Mouse (Mus musculus): ENCODE measurements at regions not wholly inside any gene's neighbourhood (a gene's known extent, or its start where the extent isn't known, plus 50 kb on each side); places are given as distances from the start of the nearest gene placed in this dataset.

DNA sequence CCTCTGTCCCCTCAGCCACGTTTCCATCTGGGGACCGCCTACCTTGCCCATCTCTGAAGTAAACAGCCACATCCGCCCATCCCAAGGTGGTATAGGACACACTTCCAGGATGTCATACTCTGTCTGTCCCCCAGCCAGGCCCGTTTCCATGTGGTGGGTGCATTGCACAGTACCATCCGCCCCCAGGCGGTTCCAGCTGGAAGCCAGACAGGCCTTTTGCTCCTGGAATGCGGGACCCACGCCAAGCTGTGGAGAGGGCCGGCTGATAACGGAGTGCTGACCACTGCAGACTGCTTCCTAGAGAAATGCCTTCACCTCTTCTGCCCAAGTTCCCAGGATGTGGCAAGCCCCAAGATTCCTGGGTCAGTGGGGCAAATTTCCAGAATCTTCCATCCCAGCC lies 65.1 kb upstream of the Ptpn1 start:
- Histone ChIP-seq H3K27me3 (replicated peaks) (peaks cover 96% of the 10 kb centered on the region), H3K4me2 (ENCODE audit: insufficient read depth, low read depth, poor library complexity, severe bottlenecking) (no peak overlapping the region), H3K27ac (ENCODE audit: insufficient read depth, low read depth) (no peak overlapping the region), H3K4me3 (replicated peaks in 1 of 3; ENCODE audit: low read depth in 2 of 3, low read length in 2 of 3, poor library complexity in 1 of 3) (no peak overlapping the region), H3K79me2 (replicated peaks; ENCODE audit: control insufficient read depth, extremely low read depth, insufficient read depth, poor library complexity, severe bottlenecking) (no peaks in the 10 kb centered on the region), H3K9me3 (replicated peaks; ENCODE audit: low read length) (peaks cover 4% of the 10 kb centered on the region), H3K36me3 (replicated peaks in 1 of 2; ENCODE audit: control insufficient read depth in 1 of 2, insufficient read depth in 1 of 2, low read length in 1 of 2) (no peaks in the 10 kb centered on the region), H3K9ac (ENCODE audit: insufficient read depth, low read depth) (no peak overlapping the region), H3K4me1 (ENCODE audit: control insufficient read depth in 1 of 2, insufficient read depth in 2 of 2) (no peaks in the 10 kb centered on the region)
- in situ Hi-C loops (cut with MboI; ENCODE audit: low pct_ligation_motif_present, low pct_unique_long_range_greater_than_20kb, low sequenced_read_pairs) (no loop called here), dilution Hi-C loops (cut with MboI; ENCODE audit: extremely low pct_ligation_motif_present, extremely low pct_unique_long_range_greater_than_20kb, low sequenced_read_pairs) (no loop called here)
- DNase-seq (ENCODE audit: extremely low read depth): no peak
- no peak for TF ChIP-seq EP300 (IDR thresholded peaks at IDR 0.05; ENCODE audit: low read length)
- no peak for TF ChIP-seq ZMIZ1 (IDR thresholded peaks at IDR 0.05; ENCODE audit: low read depth, low read length)
- no peak for TF ChIP-seq RCOR1 (conservative IDR thresholded peaks at IDR 0.05; ENCODE audit: low read depth, low read length)
- no peak for TF ChIP-seq GABPA (IDR thresholded peaks at IDR 0.05; ENCODE audit: insufficient replicate concordance, low read depth, low read length)
- TF ChIP-seq MYC (IDR thresholded peaks at IDR 0.05; ENCODE audit: low read depth, low read length): no peak
- no peak for TF ChIP-seq CHD2 (IDR thresholded peaks at IDR 0.05; ENCODE audit: low read length)
- no peak for TF ChIP-seq UBTF (IDR thresholded peaks at IDR 0.05; ENCODE audit: low read depth, low read length)
- no peak for TF ChIP-seq JUND (conservative IDR thresholded peaks at IDR 0.05; ENCODE audit: low read depth, low read length)
- TF ChIP-seq KAT2A (IDR thresholded peaks at IDR 0.05; ENCODE audit: insufficient replicate concordance, low read length): no peak
- no peak for TF ChIP-seq CTCF (conservative IDR thresholded peaks at IDR 0.05 in 1 of 2, IDR thresholded peaks at IDR 0.05 in 1 of 2; ENCODE audit: low read depth in 2 of 2, low read length in 2 of 2)
- no peak for TF ChIP-seq TCF12 (IDR thresholded peaks at IDR 0.05; ENCODE audit: low read depth, low read length)
- no peak for TF ChIP-seq USF1 (IDR thresholded peaks at IDR 0.05; ENCODE audit: low read depth, low read length)
- TF ChIP-seq MAFK (IDR thresholded peaks at IDR 0.05; ENCODE audit: insufficient replicate concordance, low read length): no peak
- no peak for TF ChIP-seq SIN3A (IDR thresholded peaks at IDR 0.05; ENCODE audit: low read length)

DNA sequence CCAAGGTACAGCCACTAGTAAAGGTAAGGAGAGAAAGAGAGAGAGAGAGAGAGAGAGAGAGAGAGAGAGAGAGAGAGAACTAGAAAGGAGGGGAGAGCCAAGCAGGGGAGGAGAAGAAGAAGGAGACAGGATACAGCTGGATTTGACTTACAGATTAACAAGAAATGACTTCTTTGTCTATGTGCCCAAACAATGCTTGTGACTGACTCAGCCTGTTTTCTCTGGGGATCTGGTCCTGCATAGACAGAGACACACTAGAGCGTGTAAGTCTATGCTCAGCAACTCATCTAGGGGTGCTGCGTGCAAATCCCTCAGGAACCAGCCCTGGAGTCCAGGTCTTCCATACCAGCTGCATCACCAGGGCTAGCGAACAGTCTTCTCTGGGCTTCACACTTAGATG lies 66.3 kb upstream of the Ptpn1 start:
- in situ Hi-C loops (cut with MboI; ENCODE audit: low pct_ligation_motif_present, low pct_unique_long_range_greater_than_20kb, low sequenced_read_pairs) (no loop called here), dilution Hi-C loops (cut with MboI; ENCODE audit: extremely low pct_ligation_motif_present, extremely low pct_unique_long_range_greater_than_20kb, low sequenced_read_pairs) (no loop called here)
- DNase-seq (ENCODE audit: extremely low read depth): no peak
- no peak overlapping the region for H3K4me2 ChIP-seq (ENCODE audit: insufficient read depth, low read depth, poor library complexity, severe bottlenecking)
- no peaks in the 10 kb centered on the region for H3K36me3 ChIP-seq (replicated peaks in 1 of 2; ENCODE audit: control insufficient read depth in 1 of 2, insufficient read depth in 1 of 2, low read length in 1 of 2)
- no peak overlapping the region for H3K27ac ChIP-seq (ENCODE audit: insufficient read depth, low read depth)
- peaks cover 96% of the 10 kb centered on the region for H3K27me3 ChIP-seq (replicated peaks)
- H3K9ac ChIP-seq (ENCODE audit: insufficient read depth, low read depth): no peak overlapping the region
- H3K4me3 ChIP-seq (replicated peaks in 1 of 3; ENCODE audit: low read depth in 2 of 3, low read length in 2 of 3, poor library complexity in 1 of 3): no peak overlapping the region
- no peaks in the 10 kb centered on the region for H3K79me2 ChIP-seq (replicated peaks; ENCODE audit: control insufficient read depth, extremely low read depth, insufficient read depth, poor library complexity, severe bottlenecking)
- H3K4me1 ChIP-seq (ENCODE audit: control insufficient read depth in 1 of 2, insufficient read depth in 2 of 2): no peaks in the 10 kb centered on the region
- TF ChIP-seq JUN (IDR thresholded peaks at IDR 0.05; ENCODE audit: insufficient read depth, low read depth, low read length): no peak
- TF ChIP-seq TCF12 (IDR thresholded peaks at IDR 0.05; ENCODE audit: low read depth, low read length): no peak
- TF ChIP-seq RAD21 (IDR thresholded peaks at IDR 0.05; ENCODE audit: low read depth, low read length): no peak
- no peak for TF ChIP-seq MAFK (IDR thresholded peaks at IDR 0.05; ENCODE audit: insufficient replicate concordance, low read length)
- TF ChIP-seq NRF1 (IDR thresholded peaks at IDR 0.05; ENCODE audit: low read depth, low read length): no peak
- TF ChIP-seq E2F4 (IDR thresholded peaks at IDR 0.05; ENCODE audit: insufficient replicate concordance, low read depth, low read length): no peak
- TF ChIP-seq ZC3H11A (IDR thresholded peaks at IDR 0.05; ENCODE audit: low read depth, low read length): no peak
- no peaks in the 10 kb centered on the region for H3K9me3 ChIP-seq (replicated peaks; ENCODE audit: low read length)
